Mouse (Mus musculus) lung, adult 2 months (tissue): ENCODE results near the gene Gabarap. TPM values are rescaled to one million over a fixed set of nuclear protein-coding genes. Genes with fewer than 3 reads are reported as not detected.
"Not testable (repeated sequence)": the region's sequence is repeated elsewhere in the genome, so short reads cannot be mapped to it uniquely, and the experiment has no call there.

Experiments used
- DNase-seq: peaks from one replicate; pipeline ENCODE4 v3.0.0; 2022
- H3K4me1 ChIP-seq: fragments of 200-500 bp; 2 replicates; pipeline ENCODE4 v1.6.1; 2011; ENCODE audit warnings: low read length; ENCODE audit not compliant: control insufficient read depth, insufficient read depth
- H3K4me3 ChIP-seq: fragments of 200-500 bp; replicated peaks from 2 replicates; pipeline ENCODE3; 2011; ENCODE audit warnings: low read depth, mild to moderate bottlenecking, control low read depth, low read length; ENCODE audit errors: extremely low read depth
- CTCF ChIP-seq: fragments of 200-500 bp; IDR thresholded peaks from 2 replicates; pipeline ENCODE4 v1.5.1; 2011; ENCODE audit warnings: mild to moderate bottlenecking, low read length, control low read depth; ENCODE audit not compliant: insufficient read depth
- POLR2A ChIP-seq: fragments of 200-500 bp; IDR thresholded peaks from 2 replicates; pipeline ENCODE4 v1.6.1; 2011; ENCODE audit warnings: low read depth, mild to moderate bottlenecking, control low read depth, low read length, borderline replicate concordance; ENCODE audit errors: extremely low read depth
- WGBS: fragments of 180-500 bp; shearing (Covaris S2); methylation state at CpG from one replicate; pipeline ENCODE4 v1.1.7; 2018; 5-methylcytosine and 5-hydroxymethylcytosine counted together
- polyA plus RNA-seq: library from polyadenylated mRNA; depleted of rRNA; stranded (reverse); fragments of >200 nt; gene quantifications from 2 replicates; pipeline ENCODE4 v1.2.3, GENCODE M21; 2012

The Gabarap gene
- polyA plus RNA-seq, 1 experiment: 615 TPM

DNA sequence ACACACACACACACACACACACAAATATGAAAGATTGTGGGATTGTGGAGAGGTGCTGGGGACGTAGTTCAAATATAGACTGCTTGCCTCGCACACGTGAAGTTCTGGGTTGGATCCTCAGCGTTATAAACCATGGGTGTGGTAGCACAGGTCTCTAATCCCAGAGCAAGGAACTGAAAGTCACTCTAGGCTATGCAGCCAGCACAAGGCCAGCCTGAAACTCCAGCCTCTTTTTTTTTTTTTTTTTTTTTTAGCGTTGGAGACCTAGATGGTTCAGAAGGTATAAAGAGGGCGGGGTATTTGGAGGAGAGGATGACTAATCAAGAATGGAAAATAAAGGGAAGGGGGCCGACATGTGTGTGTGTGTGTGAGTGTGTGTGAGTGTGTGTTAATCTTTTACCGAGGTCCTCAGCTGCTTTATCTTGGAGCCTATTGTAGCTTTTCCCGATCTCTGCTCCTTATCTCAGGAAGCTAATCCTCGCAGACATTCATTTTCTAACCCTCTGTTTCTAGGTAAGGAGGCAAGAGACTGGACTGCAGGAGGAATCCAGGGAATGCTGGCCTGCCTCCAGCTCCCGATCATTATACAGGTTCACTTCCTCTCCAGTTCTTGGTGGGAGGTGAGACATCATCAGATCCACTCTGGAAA is 37.6 kb upstream of the Gabarap start:
- no peak for DNase-seq
- TF ChIP-seq POLR2A (no peak), CTCF (no peak)
- H3K4me1 ChIP-seq: peaks cover 4% of the 10 kb centered on the region
- no peak overlapping the region for H3K4me3 ChIP-seq
- 31% methylated on average over 11 of the region's 11 CpGs for whole genome bisulfite sequencing

DNA sequence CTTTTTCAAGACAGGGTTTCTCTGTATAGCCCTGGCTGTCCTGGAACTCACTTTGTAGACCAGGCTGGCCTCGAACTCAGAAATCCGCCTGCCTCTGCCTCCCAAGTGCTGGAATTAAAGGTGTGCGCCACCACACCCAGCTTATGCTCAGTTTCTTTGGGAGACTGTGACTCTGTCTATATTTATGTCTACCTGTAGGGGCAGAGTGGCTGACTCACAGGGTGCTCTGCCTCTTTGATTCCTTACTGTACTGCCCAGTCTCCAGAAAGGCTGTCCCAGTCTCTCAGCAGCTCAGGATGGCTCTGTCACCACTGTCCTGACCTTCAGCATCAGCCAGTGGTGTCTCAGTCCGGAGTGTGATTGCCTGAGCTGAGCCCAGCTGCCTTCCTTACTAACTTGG is 35.3 kb upstream of the Gabarap start:
- not testable (repeated sequence) for DNase-seq, H3K4me1 ChIP-seq, H3K4me3 ChIP-seq
- 70% methylated on average over 4 of the region's 4 CpGs for WGBS

DNA sequence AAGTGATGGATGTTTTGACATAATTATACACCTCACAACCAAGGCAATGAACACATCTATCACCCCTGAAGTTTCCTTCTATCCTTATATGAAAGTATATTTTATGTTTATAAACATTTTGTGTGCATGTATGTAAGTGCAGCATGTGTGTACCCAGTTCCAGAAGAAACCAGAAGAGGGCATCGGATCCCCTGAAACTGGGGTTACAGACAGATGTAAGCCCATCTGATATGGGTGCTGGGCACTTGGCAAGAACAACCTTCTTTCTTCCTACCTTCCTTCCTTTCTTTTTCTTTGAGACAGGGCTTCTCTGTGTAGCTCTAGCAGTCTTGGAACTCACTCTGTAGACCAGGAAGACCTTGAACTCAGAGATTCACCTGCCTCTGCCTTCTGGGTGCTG is 34.7 kb upstream of the Gabarap start:
- no peak for DNase-seq
- H3K4me3 ChIP-seq: no peak overlapping the region
- TF ChIP-seq POLR2A: no peak
- no peak for TF ChIP-seq CTCF
- H3K4me1 ChIP-seq: no peaks in the 10 kb centered on the region
- 72% methylated on average over 1 of the region's 1 CpGs for WGBS

DNA sequence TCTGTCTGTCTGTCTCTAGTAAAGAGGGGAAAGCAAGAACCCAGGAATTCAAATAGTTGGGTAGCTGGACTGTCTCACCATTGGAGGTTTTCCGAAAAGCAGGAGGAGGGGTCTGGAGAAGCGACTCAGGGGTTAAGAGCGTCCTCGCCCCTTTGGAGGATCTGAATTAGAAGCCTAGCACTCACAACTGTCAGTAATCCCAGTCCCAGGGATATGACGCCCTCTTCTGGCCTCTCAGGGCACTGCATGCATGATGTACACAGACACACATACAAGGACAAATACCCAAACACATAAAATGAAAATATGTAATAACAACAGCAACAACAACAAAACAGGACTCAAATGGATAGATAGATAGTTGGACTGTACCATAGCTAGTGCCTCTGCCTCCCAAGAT is 30.3 kb upstream of the Gabarap start:
- DNase-seq: no peak
- no peak for TF ChIP-seq POLR2A
- 0 out of 2 replicates have a peak, but pooled peaks have one; percentile 12 for TF ChIP-seq CTCF
- 32% methylated on average over 5 of the region's 5 CpGs for WGBS
- Histone ChIP-seq H3K4me3 (no peak overlapping the region), H3K4me1 (no peaks in the 10 kb centered on the region)

DNA sequence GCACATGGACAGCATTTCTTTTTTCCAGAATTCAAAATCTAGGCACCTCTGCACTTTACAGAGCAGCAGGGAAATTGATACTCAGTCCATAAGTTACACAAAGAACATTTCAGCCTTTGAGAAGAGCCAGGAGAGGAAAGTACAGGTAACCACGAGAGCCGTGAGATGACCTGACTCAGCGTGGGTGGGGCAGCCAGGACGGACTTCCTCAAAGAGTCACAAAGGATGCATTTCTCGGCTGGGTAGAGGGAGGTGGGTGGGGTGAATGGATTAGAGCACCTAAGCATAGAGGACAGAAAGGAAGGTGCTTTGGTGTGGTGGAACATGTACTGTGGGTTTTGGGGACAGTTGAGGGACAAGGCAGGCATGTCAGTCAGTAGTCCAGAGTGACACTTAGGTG is 29.1 kb upstream of the Gabarap start:
- Histone ChIP-seq H3K4me1 (peaks cover 2% of the 10 kb centered on the region), H3K4me3 (no peak overlapping the region)
- TF ChIP-seq CTCF (no peak), POLR2A (no peak)
- DNase-seq: no peak
- WGBS: 21% methylated on average over 5 of the region's 5 CpGs

DNA sequence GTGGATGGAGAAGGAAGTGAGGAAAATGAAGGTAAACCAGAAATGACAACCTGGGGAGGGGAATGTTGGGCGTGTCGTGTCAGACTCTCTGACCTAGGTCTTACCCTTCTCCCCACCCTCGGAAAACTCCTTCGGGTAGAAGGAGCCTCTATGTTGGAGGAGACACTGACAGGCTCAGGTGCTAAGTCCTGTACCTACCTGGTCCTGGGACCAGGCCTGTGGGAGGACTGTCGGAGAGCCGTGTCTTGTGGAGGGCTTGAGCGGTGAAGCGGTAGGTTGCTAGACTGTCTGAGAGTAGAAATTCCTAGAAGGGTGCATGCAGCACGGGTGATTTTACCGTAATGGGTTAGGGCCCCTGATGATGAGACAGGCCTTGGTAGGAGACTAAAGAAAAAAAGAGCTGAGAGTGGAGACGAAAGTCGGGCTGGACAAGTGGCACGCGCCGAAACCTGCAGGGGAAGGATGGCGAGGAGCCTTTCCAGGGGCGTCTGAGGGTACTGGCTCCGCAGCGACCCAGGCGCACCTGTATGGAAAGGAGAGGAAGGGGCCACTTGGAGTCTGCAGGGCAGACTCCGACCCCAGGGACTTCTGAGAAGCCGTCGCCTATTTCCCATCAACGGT is 26.2 kb upstream of the Gabarap start, which contains the start of gene Cldn7:
Gene Cldn7, plus strand, starts transcription at position 130 of the 621 bp plus-strand sequence.
- DNase-seq: no peak

DNA sequence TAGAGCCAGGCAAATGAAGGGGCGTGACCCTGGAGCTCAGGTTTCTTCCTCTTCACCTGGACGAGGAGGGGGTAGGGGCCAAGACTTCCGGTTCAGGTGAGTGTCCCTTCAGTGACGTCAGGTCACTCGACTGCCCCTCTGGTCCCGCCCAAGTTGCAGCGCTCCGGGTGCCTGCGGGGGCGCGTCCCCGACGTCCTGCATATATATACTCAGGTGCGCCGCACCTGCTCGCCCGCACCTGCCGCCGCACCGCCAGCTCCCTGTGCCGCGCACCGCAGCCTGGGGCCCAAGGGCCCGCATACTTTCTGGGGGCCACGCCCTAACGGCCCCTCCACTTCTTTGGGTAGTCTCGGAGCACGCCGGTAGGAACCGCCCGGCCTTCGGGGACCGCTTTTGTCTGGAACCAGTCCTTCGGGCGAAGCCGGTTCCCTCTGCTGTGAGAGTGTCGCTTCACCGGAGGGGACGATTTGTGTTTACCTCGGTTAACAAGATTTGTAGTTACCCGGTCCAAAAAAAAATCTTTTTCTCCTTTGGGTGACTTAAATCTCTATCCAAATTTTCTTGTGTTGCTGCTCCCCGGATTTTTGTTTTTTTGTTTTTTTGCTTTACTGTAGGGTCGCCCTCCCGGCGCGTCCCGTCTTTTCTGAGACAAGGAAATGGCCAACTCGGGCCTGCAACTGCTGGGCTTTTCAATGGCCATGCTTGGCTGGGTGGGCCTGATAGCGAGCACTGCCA is 25.5 kb upstream of the Gabarap start:
- DNase-seq: peak; percentile 81
- peak overlapping the region; percentile 40 for H3K4me3 ChIP-seq
- TF ChIP-seq CTCF (no peak), POLR2A (peak; percentile 43; the same call in 1 of the 2 replicates)
- WGBS: 5% methylated on average over 49 of the region's 49 CpGs
- peaks cover 3% of the 10 kb centered on the region for H3K4me1 ChIP-seq

More for the DNA sequence above, 26.2 kb upstream of the Gabarap start, which contains the start of gene Cldn7:
- 19% methylated on average over 24 of the region's 24 CpGs for WGBS
- TF ChIP-seq POLR2A (no peak), CTCF (no peak)
- Histone ChIP-seq H3K4me3 (peak within 1 kb of the TSS; percentile 40), H3K4me1 (peaks cover 3% of the 10 kb centered on the region)

DNA sequence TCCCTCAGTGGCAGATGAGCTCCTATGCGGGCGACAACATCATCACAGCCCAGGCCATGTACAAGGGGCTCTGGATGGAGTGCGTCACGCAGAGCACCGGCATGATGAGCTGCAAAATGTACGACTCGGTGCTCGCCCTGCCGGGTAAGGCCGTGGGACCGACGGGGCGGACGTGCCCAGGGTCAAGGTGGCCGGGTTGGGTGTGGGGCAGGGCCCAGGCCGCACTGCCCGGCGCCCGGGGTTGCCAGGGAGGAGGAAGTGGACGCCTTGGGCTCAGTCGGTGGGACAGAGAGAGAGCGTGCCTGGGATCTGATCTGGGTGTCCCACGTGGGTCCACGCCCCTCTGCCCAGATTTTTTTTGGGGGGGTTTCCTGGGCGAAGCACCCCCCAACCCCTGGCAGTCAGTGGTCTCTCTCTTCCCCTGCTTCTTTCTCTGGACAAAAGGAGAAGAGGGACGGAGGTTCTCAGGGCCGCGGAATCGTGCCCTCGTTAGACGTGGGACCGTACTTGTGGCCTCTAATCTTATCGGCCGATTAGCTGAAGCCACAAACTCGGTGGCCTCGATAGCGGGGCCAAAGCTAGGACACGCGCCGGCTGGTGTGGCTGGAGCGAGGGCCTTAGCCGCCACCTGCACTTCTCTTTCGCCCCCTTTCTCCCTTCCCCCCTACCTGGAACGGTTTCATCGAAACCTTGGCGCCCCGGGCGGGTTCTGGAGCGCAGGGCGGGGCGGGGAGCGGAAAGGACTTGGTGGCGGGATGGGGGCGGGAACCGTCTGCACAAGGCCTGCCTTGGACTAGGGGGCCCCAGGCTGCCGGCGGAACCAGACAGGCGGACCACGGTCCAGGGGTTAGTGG is 24.7 kb upstream of the Gabarap start:
- TF ChIP-seq POLR2A (no peak), CTCF (no peak)
- H3K4me3 ChIP-seq: peak overlapping the region; percentile 52
- DNase-seq: peak; percentile 50
- H3K4me1 ChIP-seq: peaks cover 3% of the 10 kb centered on the region
- 4% methylated on average over 59 of the region's 59 CpGs for WGBS
